Mouse (Mus musculus): ENCODE measurements around the gene Gm9999.
"Not testable (repeated sequence)": the region's sequence is repeated elsewhere in the genome, so short reads cannot be mapped to it uniquely, and the experiment has no call there.

Gm9999 gene

GRCm38 (mm10) chr7:46999983-47000643 is 16.7 kb downstream of the Gm9999 start:
- no peak for DNase-seq (ENCODE audit: low spot score)

DNA sequence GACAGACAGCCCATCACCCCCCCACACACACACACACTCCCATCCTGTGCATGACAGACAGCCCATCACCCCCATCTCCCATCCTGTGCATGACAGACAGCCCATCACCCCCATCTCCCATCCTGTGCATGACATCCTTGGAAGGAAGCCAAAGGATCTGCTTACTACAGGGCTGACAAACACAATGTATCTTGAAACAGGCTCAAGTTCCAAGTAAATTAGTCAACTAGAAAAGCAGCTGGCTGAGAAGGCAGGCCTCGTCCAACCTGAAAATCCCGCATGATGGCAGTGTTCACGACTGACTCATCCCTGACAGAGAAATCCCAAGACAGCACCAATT is 17.2 kb downstream of the Gm9999 start:
- no peak for DNase-seq (ENCODE audit: low spot score)

- no peak for DNase-seq (ENCODE audit: low spot score)
Observed at GRCm38 (mm10) chr7:47001125-47001899, 17.9 kb downstream of the Gm9999 start.

GRCm38 (mm10) chr7:47001900-47002275 is 18.5 kb downstream of the Gm9999 start:
- DNase-seq (ENCODE audit: low spot score) = no peak

DNA sequence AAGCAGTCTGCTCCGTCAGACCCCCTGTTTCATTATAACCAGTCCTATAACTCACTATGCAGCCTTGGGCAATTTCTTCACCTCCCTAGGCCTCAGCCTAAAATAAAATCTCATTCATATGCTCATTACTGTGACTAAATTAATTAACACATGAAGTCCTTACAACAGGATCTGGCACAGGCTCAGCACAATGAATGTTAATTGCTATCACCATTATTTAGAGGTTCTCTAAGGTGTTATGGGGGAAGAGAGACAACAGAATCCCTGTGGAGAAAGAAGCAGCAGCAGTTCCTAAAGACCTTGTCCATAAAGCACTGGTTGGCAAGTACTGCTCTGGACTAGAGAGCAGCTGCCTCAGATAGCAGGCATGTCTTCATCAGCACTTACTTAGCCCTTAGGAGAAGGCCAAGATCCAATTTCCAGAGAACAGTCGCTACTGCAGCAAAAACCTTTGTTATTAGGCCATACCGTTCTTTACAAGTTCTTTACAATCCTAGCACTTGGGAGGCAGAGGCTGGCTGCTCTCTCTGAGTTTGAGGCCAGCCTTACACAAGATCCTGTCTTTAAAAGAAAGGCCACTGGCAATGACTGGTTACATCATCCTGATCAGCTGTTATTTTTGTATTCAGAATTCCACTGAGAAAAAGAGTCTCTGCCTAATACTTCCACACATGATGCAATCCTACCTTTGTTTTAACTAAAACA is 20.2 kb downstream of the Gm9999 start:
- no peak for DNase-seq (ENCODE audit: low spot score)

GRCm38 (mm10) chr7:47007109-47007780 is 23.9 kb downstream of the Gm9999 start:
- DNase-seq (ENCODE audit: low spot score) = no peak

DNA sequence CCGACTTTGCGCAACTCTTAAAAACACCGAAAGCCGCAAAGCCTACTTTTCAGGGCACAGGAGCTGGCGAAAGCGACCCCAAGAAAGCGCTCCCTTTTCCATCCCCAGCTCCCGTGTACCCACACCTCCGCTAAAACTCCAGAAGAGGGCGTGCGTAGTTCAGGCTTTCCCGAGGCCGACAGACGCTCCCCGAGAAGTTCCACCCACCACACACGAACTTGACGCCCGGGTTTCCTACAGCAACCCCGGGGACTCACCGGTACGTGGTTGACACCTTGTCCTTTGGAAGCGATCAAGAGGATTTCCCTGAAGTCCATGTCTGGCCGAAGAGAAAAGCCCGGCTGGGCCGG is 24.4 kb downstream of the Gm9999 start:
- no peak for DNase-seq (ENCODE audit: low spot score)

DNA sequence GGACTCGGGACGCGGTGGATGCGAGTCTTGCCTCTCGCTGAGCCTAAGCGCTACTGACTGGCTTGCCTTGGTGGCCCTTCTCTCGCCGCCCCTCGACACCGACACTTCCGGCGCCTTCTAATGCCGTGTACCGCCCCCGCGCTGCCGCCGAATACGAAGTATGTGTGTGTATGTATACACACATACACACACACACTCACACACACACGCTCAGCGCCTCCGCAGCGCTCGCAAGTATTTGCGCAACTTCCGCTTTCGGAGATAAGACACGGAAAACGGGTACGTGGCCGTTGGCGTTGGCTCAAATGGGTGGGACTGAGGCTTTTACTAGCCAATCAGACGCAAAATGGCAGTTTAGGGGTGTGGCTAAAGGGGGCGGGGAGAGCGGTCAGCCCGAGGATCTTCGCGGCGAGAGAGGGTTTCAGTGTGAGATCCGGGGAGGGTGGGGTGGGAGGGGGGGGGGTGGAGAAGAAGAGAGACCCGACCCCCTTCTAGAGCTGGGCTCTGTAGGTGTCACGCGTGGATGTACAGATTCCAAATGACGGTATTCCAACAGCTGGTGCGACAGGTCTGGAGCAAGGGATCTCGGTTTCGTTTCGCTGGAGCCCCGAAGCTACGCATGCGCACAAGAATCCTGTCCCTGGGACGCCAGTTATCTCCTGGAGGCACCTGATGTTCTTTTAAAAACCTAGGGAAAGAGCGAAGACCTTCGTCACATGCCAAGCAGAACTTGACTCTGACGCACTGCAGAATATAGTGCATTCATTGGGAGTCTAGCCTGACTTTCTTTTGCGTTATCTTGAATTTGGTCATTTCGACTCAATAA is 25.0 kb downstream of the Gm9999 start, which contains the start of gene Spty2d1:
TSS of gene Spty2d1 (minus strand) at position 244 of the 826 bp plus-strand sequence.
- peak; percentile 96 for DNase-seq (ENCODE audit: low spot score)

DNA sequence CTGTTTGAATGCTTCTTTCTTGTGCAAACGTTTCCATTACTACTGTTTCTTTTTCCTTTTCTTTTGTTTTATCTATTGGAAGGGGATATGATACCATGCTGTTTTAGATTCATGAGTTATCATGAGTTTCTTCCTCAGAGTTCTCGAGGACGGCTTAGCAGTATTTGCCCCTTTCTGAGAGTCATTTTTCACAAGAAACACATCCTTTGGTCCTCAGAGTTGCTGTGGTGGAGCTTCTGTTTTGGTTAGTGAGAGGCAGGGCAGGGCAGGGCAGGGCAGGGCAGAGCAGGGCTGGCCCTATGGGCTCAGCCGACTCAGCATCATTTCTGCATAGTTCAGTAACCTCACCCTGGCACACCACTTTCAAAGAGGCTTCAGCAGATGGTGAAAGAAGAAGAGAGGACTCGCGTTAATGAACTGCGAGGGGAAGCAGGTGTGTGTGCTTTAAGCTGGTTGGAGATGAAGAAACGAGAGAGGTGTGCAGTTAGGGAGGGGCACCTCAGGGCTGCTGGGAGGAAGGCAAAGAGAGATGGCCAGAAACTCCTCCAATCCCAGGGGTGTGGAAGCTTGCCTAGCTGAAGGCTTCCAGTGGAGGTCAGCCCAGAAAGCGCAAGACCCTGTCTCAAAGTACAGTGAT is 29.9 kb downstream of the Gm9999 start:
- no peak for DNase-seq (ENCODE audit: low spot score)

DNA sequence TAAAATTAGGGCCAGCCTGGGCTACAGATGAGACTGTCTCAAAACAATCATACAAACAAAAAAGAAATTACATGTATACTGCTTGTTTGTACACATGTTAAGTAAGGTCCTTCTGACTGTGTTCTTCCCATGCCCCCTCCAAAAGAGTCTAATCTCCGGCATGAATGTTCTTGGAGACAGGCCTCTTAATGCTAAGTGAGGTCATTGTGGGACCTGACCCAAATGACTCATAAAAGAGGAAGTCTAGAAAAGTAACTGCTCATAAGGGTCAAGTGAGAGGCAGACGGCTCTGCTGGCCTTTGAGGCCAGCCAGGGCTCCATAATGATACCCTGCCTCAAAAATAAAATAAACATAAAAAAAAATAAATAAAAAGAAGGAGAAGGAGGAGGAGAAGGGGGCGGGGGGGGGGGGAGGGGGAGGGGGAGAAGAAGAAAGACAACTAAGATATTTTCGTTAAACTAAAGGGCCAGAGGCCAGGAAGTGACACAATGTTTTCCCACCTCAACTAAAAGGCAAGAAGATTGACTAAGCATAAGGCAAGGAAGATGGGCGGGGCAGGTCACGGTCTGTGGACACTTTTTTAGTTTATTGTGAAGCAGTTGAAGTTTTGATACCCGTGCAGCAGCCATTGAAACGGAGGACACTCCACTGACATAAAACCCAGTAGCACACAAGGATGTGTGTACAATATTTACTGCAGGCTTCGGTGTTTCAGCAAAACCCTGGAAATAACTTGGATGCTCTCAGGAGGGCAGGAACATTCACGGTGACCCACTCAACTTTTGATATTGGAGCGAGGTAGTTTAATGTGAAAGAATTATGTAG is 31.4 kb downstream of the Gm9999 start:
- no peak for DNase-seq (ENCODE audit: low spot score)

DNA sequence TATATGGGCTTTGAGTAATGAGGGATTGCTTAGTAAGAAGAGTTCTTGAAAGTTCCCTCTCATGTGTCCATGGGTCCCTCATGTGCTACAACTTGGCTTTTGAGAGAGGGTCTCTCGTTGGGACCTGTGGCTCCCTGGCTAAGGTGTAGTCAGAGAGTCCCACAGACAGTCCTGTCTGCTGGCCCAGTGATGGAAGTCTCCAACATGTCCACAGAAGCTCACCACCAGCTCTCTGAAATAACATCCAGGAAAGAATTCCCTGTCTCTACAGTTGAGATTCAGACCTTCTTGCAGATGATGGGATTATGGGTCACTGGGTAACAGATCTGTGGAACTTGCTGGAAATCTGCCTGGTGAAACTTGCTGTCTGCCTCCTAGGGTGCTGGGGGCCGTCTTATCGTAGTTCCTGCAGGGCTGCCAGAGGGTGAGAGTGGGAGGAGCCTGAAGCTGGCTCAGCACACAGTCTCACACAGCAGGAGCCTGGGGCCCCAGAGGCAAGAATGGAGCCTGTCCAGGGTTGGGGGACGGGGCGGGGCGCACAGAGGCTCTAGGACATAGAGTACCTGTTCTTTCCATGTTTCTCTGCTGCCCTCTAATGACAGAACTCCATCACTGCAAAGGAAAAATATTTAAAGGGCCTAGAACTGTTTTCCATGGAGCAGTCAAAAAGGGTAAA is 32.1 kb downstream of the Gm9999 start:
- DNase-seq (ENCODE audit: low spot score) = peak; percentile 80

- DNase-seq (ENCODE audit: low spot score) = no peak
Observed at GRCm38 (mm10) chr7:47016602-47017001, 33.2 kb downstream of the Gm9999 start.

- DNase-seq (ENCODE audit: low spot score) = no peak
Observed at GRCm38 (mm10) chr7:47017146-47017545, 33.8 kb downstream of the Gm9999 start.

DNA sequence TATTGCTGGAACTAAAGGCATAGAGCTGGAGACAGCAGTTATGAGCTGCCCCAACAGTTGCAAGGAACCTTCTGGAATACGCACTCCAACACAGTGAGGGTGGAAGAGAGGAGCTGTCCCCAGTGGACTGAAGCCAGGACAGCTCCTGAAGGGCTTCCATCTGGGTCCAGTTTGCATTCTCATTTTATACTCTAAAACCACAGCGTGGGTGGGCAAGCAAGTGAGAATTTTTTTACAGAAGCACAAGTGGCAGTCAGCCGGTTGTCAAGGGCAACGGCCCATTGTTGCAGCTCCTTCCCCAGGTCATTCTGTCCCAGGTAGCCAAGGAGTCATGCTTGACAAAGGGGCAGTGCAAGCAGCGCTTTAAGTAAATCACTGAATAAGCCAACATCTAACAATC is 36.3 kb downstream of the Gm9999 start:
- no peak for DNase-seq (ENCODE audit: low spot score)

DNA sequence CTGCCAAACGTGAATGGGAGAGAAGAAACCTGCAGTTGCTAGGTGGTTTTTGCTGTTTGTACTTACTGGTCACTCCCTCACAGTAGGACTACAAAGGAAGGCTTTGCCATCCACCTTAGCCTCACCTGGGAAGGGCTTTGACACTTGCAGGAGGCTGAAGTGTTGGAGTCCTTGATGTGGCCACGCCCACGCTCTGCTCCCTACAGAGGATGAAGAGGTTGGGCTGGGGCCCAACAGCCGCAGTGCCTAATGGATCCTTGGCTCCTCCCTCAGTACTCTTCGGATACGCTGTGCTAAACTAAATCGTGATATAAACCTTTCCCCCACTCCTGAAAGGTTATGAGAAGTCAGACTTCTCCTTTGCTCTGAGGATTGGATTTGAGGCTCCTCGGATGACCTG is 37.6 kb downstream of the Gm9999 start:
- DNase-seq (ENCODE audit: low spot score) = no peak

GRCm38 (mm10) chr7:47022482-47022881 is 39.1 kb downstream of the Gm9999 start:
- no peak for DNase-seq (ENCODE audit: low spot score)

GRCm38 (mm10) chr7:47023530-47023929 is 40.1 kb downstream of the Gm9999 start:
- DNase-seq (ENCODE audit: low spot score) = peak; percentile 63

GRCm38 (mm10) chr7:47024454-47024853 is 41.1 kb downstream of the Gm9999 start:
- no peak for DNase-seq (ENCODE audit: low spot score)

- DNase-seq (ENCODE audit: low spot score) = no peak
Observed at GRCm38 (mm10) chr7:47025429-47025828, 42.0 kb downstream of the Gm9999 start.

DNA sequence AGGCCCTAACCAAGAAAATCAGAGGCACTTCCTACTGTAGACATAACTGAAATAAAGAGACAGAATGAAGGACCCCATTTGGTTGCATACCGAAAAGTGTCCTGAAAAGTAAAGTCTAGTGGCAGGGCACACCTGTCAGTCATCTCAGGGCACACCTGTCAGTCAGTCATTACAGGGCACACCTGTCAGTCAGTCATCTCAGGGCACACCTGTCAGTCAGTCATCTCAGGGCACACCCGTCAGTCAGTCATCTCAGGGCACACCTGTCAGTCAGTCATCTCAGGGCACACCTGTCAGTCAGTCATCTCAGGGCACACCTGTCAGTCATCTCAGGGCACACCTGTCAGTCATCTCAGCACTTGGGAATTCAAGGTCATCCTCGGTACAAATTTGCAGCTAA is 43.5 kb downstream of the Gm9999 start:
- not testable (repeated sequence) for DNase-seq (ENCODE audit: low spot score)

Data from testis, postnatal 14 days (tissue).